Mouse (Mus musculus): Measurements from ENCODE around the gene C2cd2.

DNA sequence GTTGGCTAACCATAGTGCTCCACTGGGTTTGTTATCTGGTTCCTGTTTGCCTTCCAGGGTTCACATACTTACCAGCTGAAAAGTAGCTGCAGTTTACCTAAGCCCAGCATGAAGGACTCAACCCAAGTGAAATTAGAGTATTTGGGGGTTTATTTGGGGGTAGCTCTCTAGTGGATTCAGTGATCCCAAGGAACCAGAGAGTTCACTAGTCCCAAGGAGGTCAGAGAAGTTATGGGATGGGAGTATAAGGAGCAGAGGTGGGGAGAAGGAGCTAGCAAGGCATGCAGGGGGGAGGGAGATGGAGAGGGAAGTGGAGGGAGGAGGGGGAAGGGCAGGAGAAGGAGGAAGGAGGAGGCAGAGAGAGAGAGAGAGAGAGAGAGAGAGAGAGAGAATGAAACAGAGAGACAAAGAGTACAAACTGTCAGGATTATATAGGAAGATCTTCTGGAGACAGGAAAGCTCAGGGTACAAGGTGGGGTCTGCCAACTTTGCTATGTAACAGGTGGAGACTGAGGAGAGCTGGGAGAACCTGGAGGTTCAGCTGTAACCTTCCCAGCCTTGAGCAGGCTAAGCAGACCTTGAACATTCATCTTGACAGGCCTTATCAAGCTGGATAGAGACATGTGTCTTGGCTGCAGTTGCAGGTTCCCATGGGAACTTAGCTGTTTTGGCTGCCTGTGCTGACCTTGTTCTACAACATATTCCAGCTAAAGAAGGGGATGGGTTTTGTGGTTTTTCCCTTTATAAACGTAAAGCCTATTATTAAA is 33.6 kb upstream of the C2cd2 start:
- no peak for TF ChIP-seq POLR2A (IDR thresholded peaks at IDR 0.05; ENCODE audit: extremely low read depth, insufficient read depth, low read length)
- no peak for TF ChIP-seq CTCF (IDR thresholded peaks at IDR 0.05; ENCODE audit: extremely low read depth, insufficient read depth, low read length)
